Mouse (Mus musculus) G1E-ER4 (cell line): ENCODE data around the gene Ccdc155. TPM values are rescaled to one million over a fixed set of nuclear protein-coding genes. Genes with fewer than 3 reads are reported as not detected.

Experiments used
- GATA1 ChIP-seq: IDR thresholded peaks from one replicate; pipeline ENCODE4 v1.8.0; 2012; ENCODE audit warnings: low read length, inconsistent platforms
- polyA plus RNA-seq: library from polyadenylated mRNA; stranded (reverse); fragments of >175 nt; gene quantifications from 2 replicates; pipeline ENCODE4 v1.2.3, GENCODE M21; 2012

Ccdc155 gene
- not detected in 2 replicates for polyA plus RNA-seq

- no peak for TF ChIP-seq GATA1
Measured at GRCm38 (mm10) chr7:45204380-45205143, at the start of gene Ccdc155. Gene Ccdc155 (minus strand): TSS chr7:45204892.

DNA sequence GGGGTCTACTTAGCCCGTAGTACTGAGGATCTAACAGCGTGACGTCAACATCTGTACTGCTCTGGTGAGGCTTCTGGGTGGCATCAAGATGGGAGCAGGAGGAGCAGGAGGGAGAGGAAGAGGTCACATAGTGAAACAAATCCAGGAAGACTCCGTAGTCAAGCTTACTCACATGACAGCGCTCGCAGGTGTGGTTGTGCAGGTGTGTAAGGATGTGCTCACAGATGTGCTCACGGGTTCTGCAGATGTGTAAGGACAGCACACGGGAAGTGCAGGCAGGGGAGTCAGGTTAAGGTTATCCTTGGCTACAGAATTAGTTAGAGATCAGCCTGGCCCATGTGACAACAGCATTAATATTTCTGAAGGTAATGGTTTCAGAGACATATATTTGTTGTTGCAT, 49.1 kb upstream of the Ccdc155 start:
- no peak for TF ChIP-seq GATA1

DNA sequence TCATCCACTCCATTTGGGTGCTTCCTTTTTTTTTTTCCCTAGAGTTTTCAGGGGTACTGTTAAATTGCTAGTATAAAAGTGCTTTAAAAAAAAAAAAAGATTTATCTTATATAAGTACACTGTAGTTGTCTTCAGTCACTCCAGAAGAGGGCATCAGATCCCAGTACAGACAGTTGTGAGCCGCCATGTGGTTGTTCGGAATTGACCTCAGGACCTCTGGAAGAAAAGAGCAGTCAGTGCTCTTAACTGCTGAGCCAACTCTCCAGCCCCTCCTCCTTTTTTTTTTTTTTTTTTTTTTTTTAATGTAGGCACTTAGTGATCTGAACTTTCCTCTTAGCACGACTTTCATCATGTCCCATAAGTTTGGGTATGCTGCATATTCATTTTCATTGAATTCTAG, 43.0 kb upstream of the Ccdc155 start:
- no peak for TF ChIP-seq GATA1

DNA sequence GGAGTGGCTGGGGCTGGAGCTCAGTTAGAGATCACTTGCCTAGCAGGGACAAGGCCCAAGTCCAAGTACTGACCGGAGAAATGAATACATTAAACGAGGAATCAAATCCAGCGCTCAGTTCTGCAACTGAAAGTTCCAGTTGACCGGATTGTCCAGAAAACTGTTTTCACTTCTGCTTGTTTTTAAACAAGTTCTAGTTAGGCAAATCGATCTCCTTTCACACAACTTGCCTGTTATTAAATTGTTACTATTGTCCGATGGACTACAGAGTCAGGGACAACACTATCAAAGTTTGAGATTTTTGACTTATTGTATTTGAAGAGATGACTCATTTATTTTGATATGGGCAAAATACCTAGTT, 36.7 kb upstream of the Ccdc155 start:
- no peak for TF ChIP-seq GATA1

GRCm38 (mm10) chr7:45240633-45241388, 36.1 kb upstream of the Ccdc155 start, which contains the start of gene Slc6a16:
Gene Slc6a16 (plus strand): TSS chr7:45241085.
- no peak for TF ChIP-seq GATA1

DNA sequence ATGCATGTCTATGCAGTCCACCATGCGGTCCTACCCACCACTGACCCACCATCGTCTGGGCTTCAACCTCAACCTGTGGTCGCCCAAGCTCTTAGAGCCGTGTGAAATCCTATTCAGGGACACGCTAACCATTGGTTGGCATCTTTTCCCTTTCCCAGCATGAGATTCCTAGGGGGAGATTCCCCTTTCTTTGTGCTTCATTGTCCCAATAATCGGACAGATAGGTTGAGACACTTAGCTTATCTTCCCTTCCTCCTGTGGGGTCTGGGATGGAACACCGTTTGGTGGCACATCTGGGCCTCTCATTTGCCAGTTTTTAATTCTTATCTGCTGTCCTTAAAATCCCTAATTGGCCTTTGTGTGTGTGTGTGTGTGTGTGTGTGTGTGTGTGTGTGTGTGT, 35.4 kb upstream of the Ccdc155 start:
- no peak for TF ChIP-seq GATA1

- no peak for TF ChIP-seq GATA1
Measured at GRCm38 (mm10) chr7:45238723-45239496, 34.2 kb upstream of the Ccdc155 start, which contains the start of gene Cd37. Gene Cd37 (minus strand): TSS chr7:45239115.

- TF ChIP-seq GATA1 = no peak
Measured at GRCm38 (mm10) chr7:45237747-45238699, 33.3 kb upstream of the Ccdc155 start.

DNA sequence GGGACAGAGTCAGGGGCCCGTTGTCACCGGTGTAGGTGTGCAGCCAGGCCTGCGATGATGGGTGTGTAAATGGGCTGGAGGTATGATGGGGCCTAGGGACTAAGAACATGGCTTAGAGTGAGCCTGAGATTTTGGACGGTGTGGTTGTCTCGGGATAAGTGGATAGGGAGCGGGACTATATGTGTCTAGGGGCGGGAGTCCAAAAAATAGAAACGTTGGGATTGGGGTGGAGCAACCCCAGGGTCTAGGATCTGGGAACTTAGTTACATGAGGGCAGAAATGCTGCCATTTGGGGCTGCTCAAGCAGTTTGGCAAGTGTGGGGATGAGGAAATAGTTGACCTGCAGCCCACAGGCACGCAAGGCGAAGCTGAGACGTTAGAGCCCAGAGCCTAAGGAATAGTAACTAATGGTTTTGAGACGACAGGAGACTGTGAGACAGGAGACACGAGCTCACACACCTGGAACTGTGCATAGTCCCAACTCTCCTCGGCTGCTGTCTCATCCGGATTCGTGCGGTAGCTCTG, 31.0 kb upstream of the Ccdc155 start:
- TF ChIP-seq GATA1 = no peak

DNA sequence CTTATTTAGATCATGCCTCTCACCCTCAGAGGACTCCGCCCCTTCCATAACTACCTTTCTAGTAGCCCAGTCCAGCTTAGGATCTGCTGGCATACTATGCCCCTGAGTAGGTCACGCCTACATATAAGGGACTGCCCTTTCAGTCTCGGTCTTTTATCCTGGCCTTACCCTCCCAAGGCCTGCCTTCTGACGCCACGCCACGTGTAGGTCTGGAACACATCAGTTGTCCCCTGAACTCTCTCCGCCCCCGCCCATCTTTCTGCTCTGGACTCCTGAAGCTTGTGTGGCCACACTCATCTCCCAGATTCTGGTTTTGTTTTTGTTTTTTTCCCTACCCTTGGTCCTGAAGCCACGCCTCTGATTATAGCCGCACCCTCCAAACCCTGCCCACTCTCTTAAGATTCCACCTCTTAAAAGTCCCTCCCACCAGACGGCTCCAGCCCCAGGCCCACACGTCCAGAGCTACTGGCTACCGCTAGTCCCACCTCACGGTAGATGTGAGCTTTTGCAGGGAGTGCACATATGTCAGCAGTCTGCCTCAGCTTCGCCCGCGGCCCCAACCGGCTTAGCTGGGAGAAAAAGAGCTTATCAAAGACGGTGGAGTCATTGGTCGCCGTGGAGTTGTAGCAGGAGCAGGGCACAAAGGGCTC, 30.4 kb upstream of the Ccdc155 start:
- TF ChIP-seq GATA1 = no peak

DNA sequence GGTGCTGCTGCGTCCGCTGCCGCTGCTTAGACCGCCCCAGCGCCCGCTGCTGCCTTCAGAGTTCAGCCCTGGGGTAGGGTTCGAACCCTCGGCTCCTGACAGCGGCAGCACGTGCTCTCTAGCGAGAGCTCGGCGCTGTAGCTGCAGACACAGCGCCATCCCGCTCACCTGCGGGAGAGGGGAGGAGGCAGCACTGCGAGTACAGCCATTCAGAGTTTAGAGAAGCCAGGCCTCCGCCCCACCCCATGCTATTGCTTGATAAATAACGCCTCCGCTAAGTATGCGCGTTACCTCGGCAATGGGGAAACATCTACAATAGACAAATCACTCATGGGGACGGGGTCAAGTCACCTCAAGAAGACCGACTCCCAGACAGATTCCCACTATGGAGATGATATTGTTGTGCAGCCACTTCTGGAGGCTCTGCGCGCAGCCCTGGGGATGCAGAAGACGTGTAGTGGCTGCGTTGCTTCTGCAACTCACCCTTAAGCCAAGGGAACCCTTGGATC, 29.7 kb upstream of the Ccdc155 start:
- TF ChIP-seq GATA1 = no peak

GRCm38 (mm10) chr7:45233580-45234332, 29.1 kb upstream of the Ccdc155 start:
- TF ChIP-seq GATA1 = no peak
